Mouse (Mus musculus) gastrocnemius, postnatal 14 days (tissue): ENCODE measurements around the gene Erlec1. TPM values are rescaled to one million over a fixed set of nuclear protein-coding genes. Genes with fewer than 3 reads are reported as not detected.
A peak's percentile ranks its signal among the peaks of the same experiment; 100 is the strongest.

Experiments
- DNase-seq: peaks from one replicate; pipeline ENCODE4 v3.0.0; 2021; ENCODE audit warnings: mixed read lengths
- intact Hi-C: fragments of 180-260 bp; cut with DNase I; formaldehyde crosslinking; loops from one replicate; pipeline ENCODE4 v1.15.1; 2025; ENCODE audit warnings: low total_unique reads
- total RNA-seq, 2 experiments: library from RNA; stranded (reverse); gene quantifications; 2 replicates each; pipeline ENCODE4 v1.2.3; 2021

Gene Erlec1
- total RNA-seq, 2 experiments from 2014 or later = 29.3 to 34.8 TPM

DNA sequence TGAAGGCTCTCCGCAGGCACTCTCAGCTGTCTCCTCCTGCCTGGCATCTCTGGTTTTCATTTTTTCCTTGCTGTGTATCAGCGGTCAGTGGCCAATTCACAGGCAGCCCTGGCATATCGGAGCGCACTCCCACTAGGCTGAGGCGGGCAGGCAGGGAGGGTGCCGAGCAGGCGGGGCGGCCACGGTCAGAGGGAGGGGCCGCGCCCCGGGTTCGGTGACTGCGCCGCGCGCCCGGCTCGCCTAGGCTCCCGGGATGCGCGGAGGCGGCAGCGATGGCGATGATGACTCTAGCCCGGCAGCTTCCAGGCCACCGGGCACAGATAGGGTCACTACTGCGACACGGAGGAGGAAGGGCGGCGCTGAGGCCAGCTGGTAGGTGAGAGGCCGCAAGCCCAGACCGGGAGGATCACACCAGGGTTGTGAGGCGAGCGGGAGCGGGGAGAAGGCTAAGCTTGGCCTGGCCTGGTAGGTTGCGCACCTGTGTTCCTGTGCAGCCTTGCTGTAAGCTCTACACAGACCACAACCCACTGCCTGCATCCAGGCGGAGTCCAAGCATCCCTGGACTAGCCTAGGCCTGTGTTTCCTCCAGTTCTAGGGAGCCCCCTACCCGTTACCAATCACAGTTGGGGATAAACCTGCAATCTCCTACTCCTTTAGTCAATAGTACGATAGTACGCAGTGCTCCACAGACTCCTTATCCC lies 68.8 kb downstream of the Erlec1 start, which contains the start of the genes Gpr75 and Asb3:
Gene Gpr75 (plus strand): TSS at position 188 of the 701 bp plus-strand sequence.
Gene Asb3 (plus strand): TSS at position 246 of the 701 bp plus-strand sequence.
- peak; percentile 66 for DNase-seq
- intact Hi-C loops = no loop called here

Other genes starting within 250 kb of the Erlec1 start
- gene Psme4, start 182.6 kb downstream of the Erlec1 start, total RNA-seq = 10 to 100 TPM; 79.1 to 91.1 TPM
- under 1 TPM in 1 of 2 experiments, not detected in 1; 0.06 TPM for gene Gpr75, start 69.0 kb downstream of the Erlec1 start, total RNA-seq
- gene Asb3, start 68.9 kb downstream of the Erlec1 start, total RNA-seq = 1 to 10 TPM; 5.0 to 5.1 TPM
- 10 to 100 TPM; 12.3 to 15.2 TPM for gene Chac2, start 32.0 kb upstream of the Erlec1 start, total RNA-seq
- not detected for gene Gm17332, start 228.1 kb upstream of the Erlec1 start, total RNA-seq